8 mouse cellular contexts compared by ENCODE assay signal in genomic region chr12:86216687-86217421, GRCm38 (mm10). TPM values are rescaled to one million over a fixed set of nuclear protein-coding genes. Genes with fewer than 3 reads are reported as not detected.
DNase-seq lines count a peak whose midpoint lies in the region; ATAC-seq and TF ChIP-seq lines count a peak whose summit lies in the region.

No protein-coding gene starts in this region.

- H3K4me3 ChIP-seq in cerebellum, adult 2 months (replicated peaks; ENCODE audit: insufficient read depth, low read depth, low read length) = peak overlapping the region; percentile 54
- peak overlapping the region; percentile 60 for H3K4me3 ChIP-seq in E14TG2a.4 (replicated peaks; ENCODE audit: low read length)
- peak overlapping the region; percentile 8 for H3K4me3 ChIP-seq in forebrain, embryonic 14.5 days (ENCODE audit: low read depth, low read length)
- no peak overlapping the region for H3K4me3 ChIP-seq in liver, embryonic 16.5 days (ENCODE audit: low read depth, low read length)

- H3K4me1 ChIP-seq in cerebellum, adult 2 months (ENCODE audit: control insufficient read depth, insufficient read depth, low read length) = peaks cover 3% of the 10 kb centered on the region; the same call in 1 of the 2 replicates
- peaks cover 36% of the 10 kb centered on the region for H3K4me1 ChIP-seq in E14TG2a.4 (replicated peaks; ENCODE audit: low read depth, low read length)
- peaks cover 19% of the 10 kb centered on the region for H3K4me1 ChIP-seq in forebrain, embryonic 14.5 days (ENCODE audit: control insufficient read depth, insufficient read depth, low read length)
- peaks cover 22% of the 10 kb centered on the region for H3K4me1 ChIP-seq in liver, embryonic 16.5 days (ENCODE audit: control insufficient read depth, low read depth, low read length)

- H3K27ac ChIP-seq in cerebellum, adult 2 months (ENCODE audit: insufficient read depth, low read length) = no peak overlapping the region
- no peak overlapping the region for H3K27ac ChIP-seq in forebrain, embryonic 14.5 days (ENCODE audit: low read depth, low read length)
- H3K27ac ChIP-seq in liver, embryonic 16.5 days (ENCODE audit: low read length) = no peak overlapping the region

- ATAC-seq in forebrain, embryonic 14.5 days = peak; percentile 27
- ATAC-seq in liver, embryonic 16.5 days (ENCODE audit: low read depth) = no peak
- ATAC-seq in megakaryocyte progenitor cell, adult 5-6 weeks (replicated peaks; ENCODE audit: poor library complexity) = no peak

- TF ChIP-seq POLR2A in cerebellum, adult 2 months (IDR thresholded peaks at IDR 0.05; ENCODE audit: borderline replicate concordance, insufficient read depth, low read length) = no peak

- peaks cover 7% of the 10 kb centered on the region; the same call in 1 of the 2 replicates for H3K27me3 ChIP-seq in cerebellum, adult 2 months (ENCODE audit: control insufficient read depth, insufficient read depth, low read length)
- peaks cover 88% of the 10 kb centered on the region for H3K27me3 ChIP-seq in E14TG2a.4 (ENCODE audit: insufficient read depth, low read length)
- H3K27me3 ChIP-seq in forebrain, embryonic 14.5 days (replicated peaks; ENCODE audit: control insufficient read depth, insufficient read depth, low read length) = peaks cover 23% of the 10 kb centered on the region
- H3K27me3 ChIP-seq in liver, embryonic 16.5 days (ENCODE audit: control insufficient read depth, insufficient read depth, low read depth, low read length) = peaks cover 61% of the 10 kb centered on the region

- no peak for TF ChIP-seq CTCF in cerebellum, adult 2 months (IDR thresholded peaks at IDR 0.05; ENCODE audit: borderline replicate concordance, insufficient read depth, low read depth, low read length)
- no peak for TF ChIP-seq CTCF in E14TG2a.4 (conservative IDR thresholded peaks at IDR 0.05; ENCODE audit: low read length)

- 10% methylated on average over 22 of the region's 22 CpGs for WGBS in cerebellum, adult 2 months
- under 1% methylated on average over 22 of the region's 22 CpGs for WGBS in forebrain, embryonic 14.5 days
- 3% methylated on average over 22 of the region's 22 CpGs for WGBS in liver, embryonic 16.5 days (ENCODE audit: insufficient replicate concordance)

- DNase-seq in cerebellum, adult 2 months = no peak
- no peak for DNase-seq in cerebellum, postnatal 4 days (ENCODE audit: low spot score in 2 of 2)
- DNase-seq in forebrain, embryonic 14.5 days (ENCODE audit: low spot score) = peak; percentile 67
- DNase-seq in layer of hippocampus, postnatal 36 days = no peak
- no peak for DNase-seq in urinary bladder, postnatal 10 days (ENCODE audit: low spot score)

- no peaks in the 10 kb centered on the region for H3K9me3 ChIP-seq in E14TG2a.4 (ENCODE audit: low read length)
- no peaks in the 10 kb centered on the region for H3K9me3 ChIP-seq in forebrain, embryonic 14.5 days (replicated peaks; ENCODE audit: control insufficient read depth, low read length)
- no peaks in the 10 kb centered on the region for H3K9me3 ChIP-seq in liver, embryonic 16.5 days (replicated peaks; ENCODE audit: control insufficient read depth, low read length)

- peak overlapping the region; percentile 52 for H3K9ac ChIP-seq in forebrain, embryonic 14.5 days (ENCODE audit: low read length)
- no peak overlapping the region for H3K9ac ChIP-seq in liver, embryonic 16.5 days (ENCODE audit: low read depth, low read length)

- H3K4me2 ChIP-seq in forebrain, embryonic 14.5 days (ENCODE audit: low read length) = peak overlapping the region; percentile 53
- peak overlapping the region; percentile 43; the same call in 1 of the 2 replicates for H3K4me2 ChIP-seq in liver, embryonic 16.5 days (ENCODE audit: low read depth, low read length)

- no peaks in the 10 kb centered on the region for H3K36me3 ChIP-seq in E14TG2a.4 (ENCODE audit: insufficient read depth, low read length)
- H3K36me3 ChIP-seq in forebrain, embryonic 14.5 days (ENCODE audit: control insufficient read depth, insufficient read depth, low read length) = no peaks in the 10 kb centered on the region
- no peaks in the 10 kb centered on the region for H3K36me3 ChIP-seq in liver, embryonic 16.5 days (ENCODE audit: control insufficient read depth, insufficient read depth)

RNA-seq across cellular contexts. Expression of gene Gpatch2l, which starts 24.8 kb away (rescaled TPM):
- polyA plus RNA-seq in cerebellum, adult 2 months (2012; rRNA removed) = 26.1 and 28.0 TPM in 2 replicates
- 23.5 and 27.4 TPM in 2 replicates for polyA plus RNA-seq in forebrain, embryonic 14.5 days (2014; fragmentation: Nextera tagmentation; extraction: Ambion mirVana)
- 5.3 and 5.4 TPM in 2 replicates for polyA plus RNA-seq in liver, embryonic 16.5 days (2015; fragmentation: Nextera tagmentation; extraction: Ambion mirVana)
- total RNA-seq in megakaryocyte progenitor cell, adult 5-6 weeks (2015) = 17.1 and 17.6 TPM in 2 replicates
- total RNA-seq in megakaryocyte progenitor cell, adult 5-6 weeks (2017) = 23.0 and 27.3 TPM in 2 replicates
- 10 to 100 TPM; 29.3 to 30.2 TPM for total RNA-seq in layer of hippocampus, postnatal 36 days (2021)
